Mouse (Mus musculus) liver, embryonic 14.5 days (tissue): Measurements from ENCODE around the gene Fam228b.

ENCODE experiments used
- CTCF ChIP-seq: IDR thresholded peaks from 2 replicates; pipeline ENCODE4 v1.5.1; 2016; ENCODE audit warnings: antibody characterized with exemption, low read depth, control low read depth
- EP300 ChIP-seq: IDR thresholded peaks from 2 replicates; pipeline ENCODE4 v1.6.1; 2016; ENCODE audit warnings: antibody characterized with exemption, low read depth

GRCm38 (mm10) chr12:4732332-4732731, 36.7 kb downstream of the Fam228b start:
- TF ChIP-seq CTCF (no peak), EP300 (no peak)
